In the genomic region with DNA sequence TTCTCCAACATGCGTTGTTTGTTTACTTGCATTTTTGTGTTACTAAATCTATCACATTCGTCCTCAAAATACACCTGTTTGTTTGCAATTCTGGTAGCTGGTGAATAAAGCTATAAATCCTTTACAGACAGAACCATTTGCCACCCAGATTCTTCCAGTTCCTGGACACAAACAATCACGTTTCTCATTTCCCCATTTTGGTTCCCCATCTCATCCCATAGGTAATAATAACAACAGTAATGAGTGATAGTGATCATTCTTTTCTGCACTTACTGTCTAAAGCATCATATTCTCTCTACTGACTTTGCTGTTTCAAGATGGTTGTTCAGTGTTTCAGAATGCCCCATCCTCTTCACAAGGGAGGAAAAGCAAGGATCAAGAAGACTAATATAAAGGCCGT, we compare ENCODE assay signal across 17 mouse cellular contexts.
"Had no signal": no experiment of that assay in that cellular context is flagged by ENCODE, and none has a peak within 500 bp of the region (broad histone marks: within the 10 kb centered on the region; RNA-seq: fewer than 3 reads in every experiment).

No protein-coding gene starts in this region.

- ATAC-seq: hindbrain, postnatal 0 days; intestine, embryonic 16.5 days; liver, embryonic 12.5 days had no signal

- DNase-seq: gastrocnemius, adult 2 months; gastrocnemius, postnatal 10 days; gastrocnemius, postnatal 25 days; heart, adult 11 months; heart, adult 2 months; heart, postnatal 4 days; kidney, adult 11 months; kidney, adult 2 months; kidney, adult 9 months; kidney, postnatal 10 days; kidney, postnatal 25 days; layer of hippocampus, adult 9-11 months; layer of hippocampus, postnatal 36 days; left cerebral cortex, postnatal 4 days had no signal
